18 mouse cellular contexts compared by ENCODE assay signal in the genomic region with DNA sequence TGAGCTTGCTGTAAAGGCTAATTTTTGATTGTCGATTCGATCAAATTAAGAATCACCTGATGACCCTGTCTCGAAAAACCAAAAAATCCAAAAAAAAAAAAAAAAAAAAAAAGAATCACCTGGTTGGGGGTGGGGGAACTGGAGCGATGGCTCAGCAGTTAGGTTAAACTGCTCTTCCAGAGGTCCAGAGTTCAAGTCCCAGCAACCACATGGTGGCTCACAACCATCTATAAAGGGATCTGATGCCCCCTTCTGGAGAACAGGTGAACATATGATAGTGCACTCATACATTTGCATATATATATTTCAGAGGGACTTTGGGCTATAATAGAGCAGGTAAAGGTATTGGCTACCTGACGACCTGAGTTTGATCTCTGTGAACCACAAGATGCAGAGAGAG. TPM values are rescaled to one million over a fixed set of nuclear protein-coding genes. Genes with fewer than 3 reads are reported as not detected.
DNase-seq lines count a peak whose midpoint lies in the region; ATAC-seq and TF ChIP-seq lines count a peak whose summit lies in the region.
"Had no signal": no experiment of that assay in that cellular context is flagged by ENCODE, and none has a peak within 500 bp of the region (broad histone marks: within the 10 kb centered on the region; RNA-seq: fewer than 3 reads in every experiment).

No protein-coding gene starts in this region.

- no peak for TF ChIP-seq EP300 in heart, postnatal 0 days (IDR thresholded peaks at IDR 0.05; ENCODE audit: low read depth)
- TF ChIP-seq EP300 in stomach, postnatal 0 days (optimal IDR thresholded peaks at IDR 0.05) = no peak

- no peaks in the 10 kb centered on the region for H3K27me3 ChIP-seq in heart, postnatal 0 days (ENCODE audit: control insufficient read depth, insufficient read depth, low read length)
- H3K27me3 ChIP-seq in lung, embryonic 14.5 days (ENCODE audit: insufficient read depth, low read length) = peaks cover 23% of the 10 kb centered on the region
- no peaks in the 10 kb centered on the region for H3K27me3 ChIP-seq in Patski
- H3K27me3 ChIP-seq in stomach, postnatal 0 days (ENCODE audit: control insufficient read depth, insufficient read depth, low read length) = no peaks in the 10 kb centered on the region

- H3K9me3 ChIP-seq in heart, postnatal 0 days (replicated peaks; ENCODE audit: control insufficient read depth, low read length) = no peaks in the 10 kb centered on the region
- H3K9me3 ChIP-seq in lung, embryonic 14.5 days (ENCODE audit: low read depth, low read length) = no peaks in the 10 kb centered on the region
- H3K9me3 ChIP-seq in stomach, postnatal 0 days (ENCODE audit: control insufficient read depth, low read length) = no peaks in the 10 kb centered on the region
- H3K9me3 ChIP-seq: limb, embryonic 12.5 days; megakaryocyte, embryonic 14.5 days had no signal

- POLR2A ChIA-PET in Patski (lab: Charles Lee) = interaction anchor here (0.9 kb wide), 1 partner anchor 72 kb away, joined by 3 read pairs; no protein-coding TSS in a partner anchor

- DNase-seq in heart, postnatal 0 days (ENCODE audit: low spot score) = no peak
- DNase-seq in heart, adult 9 months (ENCODE audit: low spot score in 2 of 2) = no peak
- DNase-seq in lung, embryonic 14.5 days = no peak
- DNase-seq in lung, postnatal 25 days (ENCODE audit: low spot score) = no peak
- no peak for DNase-seq in Patski (ENCODE audit: low read depth, low spot score)
- no peak for DNase-seq in stomach, postnatal 0 days (ENCODE audit: low spot score)
- no peak for DNase-seq in cerebellum, postnatal 4 days (ENCODE audit: low spot score in 2 of 2)
- DNase-seq: adrenal gland, postnatal 14 days; cerebellum, adult 9-10 months; heart, postnatal 10 days; layer of hippocampus, adult 9-11 months; retina, postnatal 1 day had no signal

- WGBS in heart, postnatal 0 days = 90% methylated on average over 5 of the region's 5 CpGs
- WGBS in lung, embryonic 14.5 days = 92% methylated on average over 5 of the region's 5 CpGs
- WGBS in stomach, postnatal 0 days = 94% methylated on average over 5 of the region's 5 CpGs

- TF ChIP-seq CTCF in heart, postnatal 0 days (IDR thresholded peaks at IDR 0.05; ENCODE audit: low read depth) = peak; percentile 11; the same call in 1 of the 2 replicates
- peak; percentile 22; the same call in 1 of the 2 replicates for TF ChIP-seq CTCF in lung, embryonic 14.5 days (IDR thresholded peaks at IDR 0.05; ENCODE audit: low read depth)
- peak; percentile 70 for TF ChIP-seq CTCF in Patski (IDR thresholded peaks at IDR 0.05)
- TF ChIP-seq CTCF in stomach, postnatal 0 days (IDR thresholded peaks at IDR 0.05; ENCODE audit: low read depth) = peak; percentile 55

- H3K4me2 ChIP-seq in heart, postnatal 0 days (ENCODE audit: low read depth, low read length) = no peak overlapping the region
- H3K4me2 ChIP-seq in lung, embryonic 14.5 days = peak overlapping the region; percentile 100
- H3K4me2 ChIP-seq in stomach, postnatal 0 days (replicated peaks; ENCODE audit: low read depth) = no peak overlapping the region
- H3K4me2 ChIP-seq: limb, embryonic 12.5 days had no signal

- H3K4me1 ChIP-seq in heart, postnatal 0 days (ENCODE audit: control insufficient read depth, insufficient read depth) = peaks cover 3% of the 10 kb centered on the region; the same call in 1 of the 2 replicates
- no peaks in the 10 kb centered on the region for H3K4me1 ChIP-seq in lung, embryonic 14.5 days (ENCODE audit: insufficient read depth)
- H3K4me1 ChIP-seq in stomach, postnatal 0 days (replicated peaks; ENCODE audit: control insufficient read depth, insufficient read depth) = no peaks in the 10 kb centered on the region

- no peak overlapping the region for H3K4me3 ChIP-seq in heart, postnatal 0 days (ENCODE audit: low read depth, low read length)
- H3K4me3 ChIP-seq in lung, embryonic 14.5 days (ENCODE audit: low read depth, low read length) = no peak overlapping the region
- H3K4me3 ChIP-seq in stomach, postnatal 0 days (ENCODE audit: low read depth, low read length) = no peak overlapping the region
- H3K4me3 ChIP-seq: limb, embryonic 12.5 days; megakaryocyte, embryonic 14.5 days had no signal

- no peaks in the 10 kb centered on the region for H3K36me3 ChIP-seq in heart, postnatal 0 days (replicated peaks; ENCODE audit: control insufficient read depth, insufficient read depth, low read length)
- H3K36me3 ChIP-seq in lung, embryonic 14.5 days (ENCODE audit: insufficient read depth) = no peaks in the 10 kb centered on the region
- H3K36me3 ChIP-seq in stomach, postnatal 0 days (ENCODE audit: control insufficient read depth, insufficient read depth, low read length) = no peaks in the 10 kb centered on the region
- H3K36me3 ChIP-seq: limb, embryonic 12.5 days had no signal

- in situ Hi-C loops in Patski (cut with MboI; ENCODE audit: low pct_unique_long_range_greater_than_20kb) = loop anchor here (5.0 kb wide), 1 partner anchor 101 kb away; no protein-coding TSS in a partner anchor

- CTCF ChIA-PET in Patski (lab: Charles Lee) = interaction anchor here (1.0 to 2.0 kb wide), 11 partner anchors 12 to 595 kb away, joined by 3 to 5 read pairs (median 4); no protein-coding TSS in a partner anchor

- H3K27ac ChIP-seq in heart, postnatal 0 days (ENCODE audit: low read depth) = no peak overlapping the region
- H3K27ac ChIP-seq in lung, embryonic 14.5 days (ENCODE audit: low read depth) = no peak overlapping the region
- H3K27ac ChIP-seq in stomach, postnatal 0 days (replicated peaks) = no peak overlapping the region
- H3K27ac ChIP-seq: limb, embryonic 12.5 days had no signal

- no peak overlapping the region for H3K9ac ChIP-seq in heart, postnatal 0 days (replicated peaks; ENCODE audit: low read depth, low read length)
- H3K9ac ChIP-seq in lung, embryonic 14.5 days = no peak overlapping the region
- H3K9ac ChIP-seq in stomach, postnatal 0 days (ENCODE audit: low read length) = no peak overlapping the region
- H3K9ac ChIP-seq: limb, embryonic 12.5 days had no signal

- no peak for ATAC-seq in heart, postnatal 0 days (ENCODE audit: insufficient read depth, low read depth)
- ATAC-seq in lung, embryonic 14.5 days (ENCODE audit: insufficient read depth) = no peak
- ATAC-seq in Patski = no peak
- no peak for ATAC-seq in stomach, postnatal 0 days (ENCODE audit: low FRiP score, low TSS enrichment)
- ATAC-seq: CD4-positive, CD25-positive, alpha-beta regulatory T cell, adult 4 months; hindbrain, embryonic 16.5 days had no signal

RNA-seq across cellular contexts. Expression of gene Usp43, which starts 1.8 kb away (rescaled TPM):
- 2.9 and 3.9 TPM in 2 replicates for total RNA-seq in heart, postnatal 0 days (2014; rRNA removed; ENCODE audit: low replicate concordance)
- polyA plus RNA-seq in heart, postnatal 0 days (2015; fragmentation: Nextera tagmentation; extraction: Ambion mirVana) = 0.55 and 0.66 TPM in 2 replicates
- polyA plus RNA-seq in lung, embryonic 14.5 days (2014; fragmentation: Nextera tagmentation; extraction: Ambion mirVana) = 3.4 and 4.5 TPM in 2 replicates
- 6.6 TPM for polyA plus RNA-seq in Patski (2021)
- polyA plus RNA-seq in stomach, postnatal 0 days (2015; fragmentation: Nextera tagmentation; extraction: Ambion mirVana) = 2.0 and 2.9 TPM in 2 replicates
- total RNA-seq: monocyte, adult 5-6 weeks had no signal
- polyA plus RNA-seq: CD4-positive, CD25-positive, alpha-beta regulatory T cell, adult 4 months had no signal

RNA-seq across cellular contexts. Expression of gene Cfap52, which starts 41.7 kb away (rescaled TPM):
- total RNA-seq in heart, postnatal 0 days (2014; rRNA removed; ENCODE audit: low replicate concordance) = not detected in 2 replicates
- polyA plus RNA-seq in heart, postnatal 0 days (2015; fragmentation: Nextera tagmentation; extraction: Ambion mirVana) = 0.12 and 0.44 TPM in 2 replicates
- 0.97 and 1.2 TPM in 2 replicates for polyA plus RNA-seq in lung, embryonic 14.5 days (2014; fragmentation: Nextera tagmentation; extraction: Ambion mirVana)
- polyA plus RNA-seq in Patski (2021) = 1.9 TPM
- polyA plus RNA-seq in stomach, postnatal 0 days (2015; fragmentation: Nextera tagmentation; extraction: Ambion mirVana) = 0.35 and 0.42 TPM in 2 replicates
- total RNA-seq: adrenal gland, postnatal 14 days; heart, postnatal 10 days; monocyte, adult 5-6 weeks had no signal
- polyA plus RNA-seq: CD4-positive, CD25-positive, alpha-beta regulatory T cell, adult 4 months; liver, embryonic 16.5 days had no signal

RNA-seq across cellular contexts. Expression of gene Stx8, which starts 42.3 kb away (rescaled TPM):
- total RNA-seq in heart, postnatal 0 days (2014; rRNA removed; ENCODE audit: low replicate concordance) = 4.8 and 15.9 TPM in 2 replicates
- polyA plus RNA-seq in heart, postnatal 0 days (2015; fragmentation: Nextera tagmentation; extraction: Ambion mirVana) = 66.5 and 69.0 TPM in 2 replicates
- 48.6 and 52.0 TPM in 2 replicates for polyA plus RNA-seq in lung, embryonic 14.5 days (2014; fragmentation: Nextera tagmentation; extraction: Ambion mirVana)
- polyA plus RNA-seq in Patski (2021) = 64.8 TPM
- polyA plus RNA-seq in stomach, postnatal 0 days (2015; fragmentation: Nextera tagmentation; extraction: Ambion mirVana) = 71.0 and 76.1 TPM in 2 replicates

Comparison
In these comparisons a context has a peak if more than half of its experiments do, and no peak if none do; other contexts are left out.
1. CTCF ChIP-seq: peak in every context shown above with its lines; median percentile 70 in Patski; 55 in stomach, postnatal 0 days; 22 in lung, embryonic 14.5 days; 11 in heart, postnatal 0 days.